Mouse (Mus musculus) splenic B cell, adult 2 months (primary cell): ENCODE measurements around the gene Homez.
A peak's percentile ranks its signal among the peaks of the same experiment; 100 is the strongest.

ENCODE experiments used
- DNase-seq: peaks from one replicate; pipeline ENCODE4 v3.0.0-alpha.2; 2011; ENCODE audit warnings: low read depth, low spot score
- H3K27me3 ChIP-seq: 2 replicates; pipeline ENCODE4 v1.6.1; 2012; ENCODE audit warnings: mild to moderate bottlenecking, low read length, moderate library complexity, mixed read lengths; ENCODE audit not compliant: control insufficient read depth, poor library complexity, insufficient read depth, severe bottlenecking
- H3K36me3 ChIP-seq: 2 replicates; pipeline ENCODE4 v1.6.1; 2012; ENCODE audit warnings: mild to moderate bottlenecking, low read length, moderate library complexity, mixed read lengths; ENCODE audit not compliant: control insufficient read depth, poor library complexity, insufficient read depth, severe bottlenecking

Gene Homez

GRCm38 (mm10) chr14:54870861-54871260 is at the start of gene Homez:
Gene Homez (minus strand): TSS chr14:54870961.
- Histone ChIP-seq H3K36me3 (no peaks in the 10 kb centered on the region), H3K27me3 (no peaks in the 10 kb centered on the region)
- DNase-seq, result no peak

- no peaks in the 10 kb centered on the region; the same call in 1 of the 2 replicates for H3K27me3 ChIP-seq
- DNase-seq, result no peak
- H3K36me3 ChIP-seq, result no peaks in the 10 kb centered on the region
Measured at GRCm38 (mm10) chr14:54920076-54920685, 49.4 kb upstream of the Homez start.

- H3K36me3 ChIP-seq, result no peaks in the 10 kb centered on the region
- H3K27me3 ChIP-seq, result no peaks in the 10 kb centered on the region
- no peak for DNase-seq
Measured at GRCm38 (mm10) chr14:54913343-54913742, 42.6 kb upstream of the Homez start.

GRCm38 (mm10) chr14:54912886-54913285 is 42.1 kb upstream of the Homez start, which contains the start of gene Slc22a17:
Gene Slc22a17 (minus strand): TSS chr14:54913132.
- H3K36me3 ChIP-seq, result no peaks in the 10 kb centered on the region
- peak; percentile 49 for DNase-seq
- no peaks in the 10 kb centered on the region for H3K27me3 ChIP-seq

- no peak for DNase-seq
- Histone ChIP-seq H3K27me3 (no peaks in the 10 kb centered on the region), H3K36me3 (no peaks in the 10 kb centered on the region)
Measured at GRCm38 (mm10) chr14:54912109-54912850, 41.5 kb upstream of the Homez start.

- DNase-seq, result no peak
- Histone ChIP-seq H3K27me3 (no peaks in the 10 kb centered on the region), H3K36me3 (no peaks in the 10 kb centered on the region)
Measured at GRCm38 (mm10) chr14:54908682-54909081, 37.9 kb upstream of the Homez start.

- Histone ChIP-seq H3K36me3 (no peaks in the 10 kb centered on the region), H3K27me3 (no peaks in the 10 kb centered on the region)
- no peak for DNase-seq
Measured at GRCm38 (mm10) chr14:54903641-54904040, 32.9 kb upstream of the Homez start.

GRCm38 (mm10) chr14:54900383-54900782 is 29.6 kb upstream of the Homez start:
- Histone ChIP-seq H3K27me3 (no peaks in the 10 kb centered on the region), H3K36me3 (peaks cover 10% of the 10 kb centered on the region)
- peak; percentile 79 for DNase-seq

GRCm38 (mm10) chr14:54897445-54897844 is 26.7 kb upstream of the Homez start:
- peaks cover 10% of the 10 kb centered on the region for H3K36me3 ChIP-seq

GRCm38 (mm10) chr14:54894296-54895151 is 23.8 kb upstream of the Homez start:
- Histone ChIP-seq H3K27me3 (no peaks in the 10 kb centered on the region), H3K36me3 (peaks cover 10% of the 10 kb centered on the region)
- DNase-seq, result peak; percentile 61

More at GRCm38 (mm10) chr14:54897445-54897844, 26.7 kb upstream of the Homez start:
- H3K27me3 ChIP-seq, result no peaks in the 10 kb centered on the region
- DNase-seq, result no peak

- Histone ChIP-seq H3K36me3 (peaks cover 10% of the 10 kb centered on the region), H3K27me3 (no peaks in the 10 kb centered on the region)
- peak; percentile 99 for DNase-seq
Measured at GRCm38 (mm10) chr14:54893651-54894181, 23.0 kb upstream of the Homez start.

- H3K36me3 ChIP-seq, result peaks cover 1% of the 10 kb centered on the region; the same call in 1 of the 2 replicates
- no peak for DNase-seq
- H3K27me3 ChIP-seq, result no peaks in the 10 kb centered on the region
Measured at GRCm38 (mm10) chr14:54892200-54892599, 21.4 kb upstream of the Homez start, which contains the start of gene Pabpn1. Gene Pabpn1 (plus strand): TSS chr14:54892500.

- no peaks in the 10 kb centered on the region for H3K36me3 ChIP-seq
- no peaks in the 10 kb centered on the region for H3K27me3 ChIP-seq
- DNase-seq, result no peak
Measured at GRCm38 (mm10) chr14:54885309-54885708, 14.5 kb upstream of the Homez start.

- DNase-seq, result peak; percentile 36
- no peaks in the 10 kb centered on the region for H3K36me3 ChIP-seq
- H3K27me3 ChIP-seq, result no peaks in the 10 kb centered on the region
Measured at GRCm38 (mm10) chr14:54884022-54884712, 13.4 kb upstream of the Homez start.
